Mouse (Mus musculus) stomach, embryonic 14.5 days (tissue): ENCODE results near the gene H2-DMa. TPM values are rescaled to one million over a fixed set of nuclear protein-coding genes. Genes with fewer than 3 reads are reported as not detected.

ENCODE experiments used
- ATAC-seq: fragments of 200-750 bp; cut with Nextera tagmentation; 2 replicates; pipeline ENCODE4 v1.8.0; 2017; ENCODE audit warnings: low read depth, moderate TSS enrichment; ENCODE audit not compliant: insufficient number of reproducible peaks, insufficient read depth, low FRiP score
- H3K27ac ChIP-seq: fragments of 300-500 bp; sonication (generic); 2 replicates; pipeline ENCODE4 v1.5.1; 2014; ENCODE audit warnings: mild to moderate bottlenecking, low read length, moderate library complexity, mixed read lengths
- H3K27me3 ChIP-seq: fragments of 300-500 bp; sonication (generic); 2 replicates; pipeline ENCODE4 v1.6.1; 2014; ENCODE audit warnings: low read length, control low read depth, mixed read lengths; ENCODE audit not compliant: control insufficient read depth, insufficient read depth
- H3K36me3 ChIP-seq: fragments of 300-500 bp; sonication (generic); 2 replicates; pipeline ENCODE4 v1.6.1; 2014; ENCODE audit warnings: mild to moderate bottlenecking, control low read depth, low read length, moderate library complexity, mixed read lengths; ENCODE audit not compliant: control insufficient read depth, insufficient read depth
- H3K4me1 ChIP-seq: fragments of 300-500 bp; sonication (generic); 2 replicates; pipeline ENCODE4 v1.6.1; 2014; ENCODE audit warnings: low read length, control low read depth, mixed read lengths; ENCODE audit not compliant: control insufficient read depth, insufficient read depth
- H3K4me2 ChIP-seq: fragments of 300-500 bp; sonication (generic); replicated peaks from 2 replicates; pipeline ENCODE4 v1.6.1; 2014; ENCODE audit warnings: low read depth, low read length, control low read depth
- H3K4me3 ChIP-seq: fragments of 300-500 bp; sonication (generic); 2 replicates; pipeline ENCODE4 v1.5.1; 2014; ENCODE audit warnings: low read depth, low read length, control low read depth
- H3K9ac ChIP-seq: fragments of 300-500 bp; sonication (generic); replicated peaks from 2 replicates; pipeline ENCODE4 v1.6.1; 2014; ENCODE audit warnings: low read depth, mild to moderate bottlenecking, control low read depth, low read length, moderate library complexity, mixed read lengths
- H3K9me3 ChIP-seq: fragments of 300-500 bp; sonication (generic); 2 replicates; pipeline ENCODE4 v1.6.1; 2016; ENCODE audit warnings: low read depth, low read length, control low read depth; ENCODE audit not compliant: control insufficient read depth
- WGBS: fragments of 180-500 bp; shearing (Covaris S2); extraction: QIAGEN DNeasy Blood & Tissue Kit; methylation state at CpG from one replicate; pipeline ENCODE4 v1.1.7; 2014; 5-methylcytosine and 5-hydroxymethylcytosine counted together
- polyA plus RNA-seq: library from polyadenylated mRNA; unstranded; fragments of >200 nt; fragmentation: Nextera tagmentation; extraction: Ambion mirVana; gene quantifications from 2 replicates; pipeline ENCODE4 v1.2.1, GENCODE M21; 2014

H2-DMa gene
- polyA plus RNA-seq, 1 experiment from 2014 or later: 15.1 TPM

DNA sequence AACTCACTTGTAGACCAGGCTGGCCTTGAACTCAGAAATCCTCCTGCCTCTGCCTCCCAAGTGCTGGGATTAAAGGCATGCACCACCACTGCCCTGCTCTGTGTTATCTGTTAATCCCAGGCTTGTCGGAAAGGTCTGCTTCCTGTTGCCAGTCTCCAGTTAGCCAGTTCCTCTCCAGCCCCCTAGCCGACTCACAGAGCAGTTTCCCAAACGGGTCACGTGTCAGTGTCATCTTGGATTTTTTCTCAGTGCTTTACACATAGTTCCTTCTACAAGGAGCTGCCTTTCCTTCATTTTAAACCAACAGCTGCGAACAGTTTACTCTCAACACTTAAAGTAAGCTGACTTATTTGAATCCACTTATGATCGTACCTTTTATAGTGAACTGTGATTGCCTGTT, 5.3 kb downstream of the H2-DMa start:
- no peak overlapping the region for H3K27ac ChIP-seq
- no peaks in the 10 kb centered on the region for H3K9me3 ChIP-seq
- peaks cover 19% of the 10 kb centered on the region for H3K4me1 ChIP-seq
- H3K9ac ChIP-seq: no peak overlapping the region
- H3K27me3 ChIP-seq: no peaks in the 10 kb centered on the region
- no peak overlapping the region for H3K4me2 ChIP-seq
- 70% methylated on average over 6 of the region's 6 CpGs for WGBS
- H3K36me3 ChIP-seq: no peaks in the 10 kb centered on the region
- no peak for ATAC-seq
- no peak overlapping the region for H3K4me3 ChIP-seq

DNA sequence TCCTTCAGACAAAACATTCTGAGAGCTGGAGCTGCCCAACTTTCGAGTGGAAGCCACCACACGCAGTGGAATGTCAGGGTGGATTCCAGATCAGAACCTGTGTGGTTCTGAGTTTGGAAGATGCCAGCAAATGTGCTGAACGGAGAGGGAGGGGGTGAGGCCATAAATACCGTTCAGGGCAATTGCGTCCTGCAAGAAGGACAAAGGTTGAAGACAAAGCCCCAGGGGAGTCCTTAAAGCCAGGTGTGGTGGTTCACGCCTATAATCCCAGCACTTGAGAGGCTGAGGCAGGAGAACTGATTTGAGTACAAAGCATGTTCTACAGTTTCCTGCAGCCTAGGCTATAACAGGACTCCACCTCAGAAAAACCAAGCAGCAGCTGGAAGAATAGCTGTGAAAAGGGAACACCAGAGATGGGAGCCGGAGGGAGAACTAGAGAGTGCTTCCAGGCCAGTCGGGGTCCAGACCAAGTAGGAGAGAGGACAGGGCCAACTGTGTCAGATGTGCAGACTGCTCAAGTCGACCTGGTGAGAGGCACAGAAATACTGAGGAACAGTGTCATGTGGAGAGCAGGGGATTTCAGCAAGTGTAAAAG, 7.6 kb downstream of the H2-DMa start:
- WGBS: 54% methylated on average over 9 of the region's 9 CpGs
- Histone ChIP-seq H3K4me3 (no peak overlapping the region), H3K4me1 (peaks cover 19% of the 10 kb centered on the region), H3K9ac (no peak overlapping the region), H3K27me3 (no peaks in the 10 kb centered on the region), H3K9me3 (no peaks in the 10 kb centered on the region), H3K4me2 (no peak overlapping the region), H3K36me3 (no peaks in the 10 kb centered on the region), H3K27ac (no peak overlapping the region)
- no peak for ATAC-seq

DNA sequence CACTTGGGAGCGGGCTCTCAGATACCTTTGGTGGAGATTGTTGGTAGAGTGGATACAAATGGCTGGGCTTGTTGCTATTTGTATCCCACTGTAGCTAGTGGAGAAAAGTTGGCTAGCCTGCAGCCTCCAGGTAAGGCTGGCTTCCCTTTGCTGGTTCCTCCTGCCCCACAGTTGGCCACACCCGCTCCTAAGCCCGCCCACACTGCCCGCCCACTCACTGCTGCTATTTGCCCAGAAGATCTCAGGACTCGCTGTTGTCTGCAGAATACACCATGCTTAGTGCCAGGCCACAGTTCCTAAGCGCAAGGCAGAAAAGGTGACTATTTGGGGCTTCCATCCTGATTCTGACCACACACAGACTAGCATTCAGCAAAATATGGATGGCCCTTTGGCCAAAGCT, 8.1 kb downstream of the H2-DMa start:
- Histone ChIP-seq H3K27me3 (no peaks in the 10 kb centered on the region), H3K36me3 (no peaks in the 10 kb centered on the region), H3K4me3 (no peak overlapping the region), H3K9ac (no peak overlapping the region), H3K27ac (no peak overlapping the region), H3K4me2 (no peak overlapping the region), H3K9me3 (no peaks in the 10 kb centered on the region), H3K4me1 (peaks cover 19% of the 10 kb centered on the region)
- WGBS: 31% methylated on average over 6 of the region's 6 CpGs
- ATAC-seq: no peak

DNA sequence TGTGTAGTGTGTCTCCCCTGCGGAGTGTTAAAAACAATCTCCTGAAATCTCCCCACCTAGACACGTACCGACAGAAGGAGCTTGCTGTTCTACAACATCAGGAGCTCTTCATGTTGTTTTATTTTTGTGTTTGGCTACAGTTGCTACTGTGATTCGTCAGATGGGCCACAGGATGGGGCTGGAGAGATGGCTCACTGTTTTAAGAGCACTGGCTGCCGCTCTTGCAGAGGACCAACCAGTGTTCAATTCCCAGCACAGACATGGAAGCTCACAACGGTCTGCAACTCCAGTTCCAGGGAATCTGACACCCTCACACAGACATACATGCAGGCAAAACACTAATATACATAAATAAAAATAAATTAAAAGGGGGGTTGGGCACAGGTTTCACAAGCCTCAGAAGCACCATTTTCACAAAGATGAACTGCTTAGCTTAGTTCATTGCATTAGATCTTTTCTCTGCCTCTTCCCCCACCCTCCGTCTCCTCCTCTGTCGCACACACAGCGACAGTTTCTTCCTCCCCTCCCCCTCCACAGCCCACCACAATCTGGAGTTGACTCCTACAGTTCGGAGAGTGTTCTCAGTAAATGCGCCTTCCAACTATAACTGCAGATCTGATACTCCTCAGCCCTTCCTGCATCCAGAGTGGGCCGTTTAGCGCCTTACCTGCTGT, 9.1 kb downstream of the H2-DMa start:
- Histone ChIP-seq H3K4me3 (0 out of 2 replicates have a peak overlapping the region, but pooled peaks have one; percentile 4), H3K9me3 (no peaks in the 10 kb centered on the region), H3K27ac (no peak overlapping the region; the same call in 1 of the 2 replicates), H3K4me2 (peak overlapping the region; percentile 13; the same call in 1 of the 2 replicates), H3K4me1 (peaks cover 19% of the 10 kb centered on the region), H3K9ac (no peak overlapping the region), H3K27me3 (no peaks in the 10 kb centered on the region), H3K36me3 (no peaks in the 10 kb centered on the region)
- WGBS: 26% methylated on average over 13 of the region's 13 CpGs
- ATAC-seq: no peak

DNA sequence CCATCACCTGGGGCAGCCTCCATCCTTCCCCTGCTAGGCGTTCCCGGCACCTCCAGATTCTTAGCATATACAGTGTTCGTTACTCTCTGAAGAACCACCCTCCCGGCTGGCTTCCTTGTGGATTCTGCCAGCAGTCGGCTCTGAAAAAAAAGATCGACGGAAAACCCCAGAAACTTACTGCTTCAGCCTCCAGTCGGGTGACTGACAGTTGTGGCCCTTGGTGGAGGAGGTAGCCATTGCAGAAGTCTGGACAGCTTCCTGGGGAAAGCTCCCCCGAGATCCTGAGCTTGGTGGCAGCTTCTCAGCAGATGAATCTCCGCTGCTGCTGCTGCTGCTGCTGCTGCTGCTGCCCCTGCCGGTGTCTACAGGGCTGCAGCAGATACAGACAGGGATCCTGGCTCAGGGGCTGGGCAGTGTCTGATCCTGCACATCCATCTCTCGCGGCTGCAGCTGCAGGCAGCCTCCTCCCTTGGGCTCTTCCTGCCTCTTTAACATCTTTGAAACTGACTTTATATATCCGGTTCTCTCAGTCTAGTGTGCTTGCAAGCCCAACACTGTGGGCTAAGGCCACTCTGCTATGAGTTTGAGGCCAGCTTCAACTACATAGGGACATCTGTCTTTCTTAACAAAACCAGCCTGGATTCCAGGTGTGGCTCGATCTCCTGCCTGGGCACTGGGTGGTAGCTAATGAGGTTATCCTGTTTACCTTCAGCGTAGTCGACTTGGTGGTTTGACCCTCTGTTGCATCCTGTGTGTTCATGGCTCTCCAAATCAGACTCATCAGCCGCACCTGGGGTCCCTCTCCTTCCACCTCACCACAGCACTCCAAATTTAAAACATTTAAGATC, 9.8 kb downstream of the H2-DMa start:
- Histone ChIP-seq H3K36me3 (no peaks in the 10 kb centered on the region), H3K4me3 (0 out of 2 replicates have a peak overlapping the region, but pooled peaks have one; percentile 4), H3K9ac (no peak overlapping the region), H3K27ac (peak overlapping the region; percentile 16; the same call in 1 of the 2 replicates), H3K27me3 (no peaks in the 10 kb centered on the region), H3K4me2 (peak overlapping the region; percentile 13; the same call in 1 of the 2 replicates), H3K9me3 (no peaks in the 10 kb centered on the region), H3K4me1 (peaks cover 13% of the 10 kb centered on the region)
- no peak for ATAC-seq
- 17% methylated on average over 18 of the region's 18 CpGs for WGBS

DNA sequence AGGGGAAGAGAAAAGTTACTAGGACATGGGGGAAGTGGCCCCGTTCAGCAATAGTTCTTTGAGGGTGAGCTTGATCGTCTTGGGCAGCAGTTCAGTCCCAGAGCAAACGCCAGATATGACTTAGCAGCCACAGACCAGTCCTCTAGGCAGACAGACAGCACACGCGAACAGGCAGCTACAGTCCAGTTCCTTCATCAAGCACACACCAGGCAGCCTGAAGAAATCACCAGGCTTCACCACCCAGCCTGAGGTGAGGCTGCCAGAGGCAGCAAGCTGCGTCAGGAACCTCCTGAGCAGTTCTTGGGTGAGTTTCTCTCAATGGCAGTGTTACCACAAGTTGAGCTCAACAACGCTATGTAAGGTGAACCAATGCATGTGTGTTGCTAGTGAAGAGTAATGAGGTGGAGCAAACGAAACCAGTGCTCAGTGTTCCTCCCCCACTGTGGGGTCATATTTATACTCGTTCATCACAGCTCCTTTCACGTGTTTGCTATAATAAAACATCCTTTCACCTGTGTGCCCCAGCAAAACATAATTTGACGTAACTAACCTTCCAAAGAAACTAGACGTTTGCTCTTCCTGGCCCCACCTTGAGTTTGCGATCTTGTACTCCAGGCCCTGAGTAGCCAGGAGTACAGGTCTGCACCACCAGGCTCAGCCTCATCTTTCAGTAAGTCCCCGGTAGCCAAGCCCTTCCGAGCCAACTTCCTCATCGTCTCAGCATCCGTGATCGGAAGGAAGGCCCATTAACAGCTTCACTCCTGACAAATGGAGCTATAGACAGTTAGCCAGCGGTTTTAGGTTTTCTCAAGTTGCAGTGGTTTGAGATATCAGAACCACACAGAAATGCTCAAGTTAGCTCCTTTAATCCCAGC, 11.0 kb downstream of the H2-DMa start:
- no peaks in the 10 kb centered on the region for H3K36me3 ChIP-seq
- no peak for ATAC-seq
- H3K9me3 ChIP-seq: no peaks in the 10 kb centered on the region
- H3K4me2 ChIP-seq: no peak overlapping the region
- no peak overlapping the region for H3K4me3 ChIP-seq
- no peaks in the 10 kb centered on the region for H3K27me3 ChIP-seq
- no peak overlapping the region for H3K27ac ChIP-seq
- peaks cover 13% of the 10 kb centered on the region for H3K4me1 ChIP-seq
- WGBS: 63% methylated on average over 19 of the region's 19 CpGs
- no peak overlapping the region for H3K9ac ChIP-seq

DNA sequence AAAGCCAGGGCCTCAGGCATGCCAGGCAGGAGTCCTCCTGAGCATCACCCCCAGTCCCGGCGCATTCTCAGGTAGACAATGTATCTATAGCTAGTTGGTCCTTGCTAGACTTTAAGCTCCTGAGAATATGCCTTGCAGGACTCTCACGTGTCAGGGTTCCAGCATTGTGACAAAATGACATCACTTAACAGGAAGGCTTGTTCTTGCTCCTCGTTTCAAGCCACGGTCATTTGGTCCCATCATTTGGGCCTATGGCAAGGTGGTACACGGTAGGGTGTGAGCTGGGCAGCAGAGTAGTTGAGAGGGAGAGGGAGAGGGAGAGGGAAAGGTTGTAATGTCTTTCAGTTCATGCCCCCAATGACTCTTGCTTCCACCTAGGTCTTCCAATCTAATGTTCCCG, 12.6 kb downstream of the H2-DMa start:
- no peak overlapping the region for H3K4me3 ChIP-seq
- no peak for ATAC-seq
- H3K27me3 ChIP-seq: no peaks in the 10 kb centered on the region

DNA sequence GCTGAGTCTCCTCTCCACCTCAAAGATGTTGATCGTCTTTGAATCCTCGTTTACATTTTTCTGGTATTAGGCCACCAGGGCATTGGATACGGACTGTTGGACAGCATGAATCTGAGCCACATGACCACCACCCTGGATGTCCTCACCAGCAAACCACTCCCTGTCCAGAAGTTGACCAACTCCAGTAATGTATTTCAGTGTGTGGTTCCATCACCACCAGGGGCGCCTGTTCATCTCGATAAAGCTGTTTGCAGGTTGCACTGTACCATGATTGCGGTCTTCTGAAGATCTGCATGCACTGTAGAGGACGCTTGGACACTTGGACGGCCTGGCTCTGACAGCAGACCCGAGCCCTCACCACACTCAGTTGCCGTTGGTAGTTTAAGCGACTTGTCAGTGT, 13.9 kb downstream of the H2-DMa start:
- 77% methylated on average over 11 of the region's 11 CpGs for WGBS
- Histone ChIP-seq H3K36me3 (no peaks in the 10 kb centered on the region), H3K9ac (no peak overlapping the region), H3K4me3 (no peak overlapping the region), H3K4me1 (peaks cover 7% of the 10 kb centered on the region), H3K9me3 (no peaks in the 10 kb centered on the region), H3K27me3 (0 out of 2 replicates have a peak, but pooled peaks cover 2% of the 10 kb centered on the region), H3K27ac (no peak overlapping the region), H3K4me2 (no peak overlapping the region)
- ATAC-seq: no peak

More for the DNA sequence above, 12.6 kb downstream of the H2-DMa start:
- peaks cover 13% of the 10 kb centered on the region for H3K4me1 ChIP-seq
- WGBS: 78% methylated on average over 7 of the region's 7 CpGs
- H3K9me3 ChIP-seq: no peaks in the 10 kb centered on the region
- no peak overlapping the region for H3K27ac ChIP-seq
- H3K9ac ChIP-seq: no peak overlapping the region
- H3K4me2 ChIP-seq: no peak overlapping the region
- no peaks in the 10 kb centered on the region for H3K36me3 ChIP-seq
